Mouse (Mus musculus) kidney, postnatal 14 days (tissue): Measurements from ENCODE around the gene Il31ra.

Source experiments
- DNase-seq: peaks from one replicate; pipeline ENCODE4 v3.0.0; 2022; ENCODE audit warnings: mixed read lengths

The Il31ra gene

GRCm38 (mm10) chr13:112556501-112556900 is 37.7 kb downstream of the Il31ra start:
- peak; percentile 42 for DNase-seq

- DNase-seq = no peak
Measured at GRCm38 (mm10) chr13:112553304-112553703, 40.9 kb downstream of the Il31ra start.

GRCm38 (mm10) chr13:112551641-112552548 is 42.3 kb downstream of the Il31ra start:
- no peak for DNase-seq

- no peak for DNase-seq
Measured at GRCm38 (mm10) chr13:112541223-112541975, 52.8 kb downstream of the Il31ra start.

- DNase-seq = no peak
Measured at GRCm38 (mm10) chr13:112540616-112541015, 53.5 kb downstream of the Il31ra start.

GRCm38 (mm10) chr13:112537065-112537464 is 57.1 kb downstream of the Il31ra start:
- no peak for DNase-seq

- DNase-seq = no peak
Measured at GRCm38 (mm10) chr13:112536611-112537010, 57.5 kb downstream of the Il31ra start.

GRCm38 (mm10) chr13:112533556-112533955 is 60.6 kb downstream of the Il31ra start:
- DNase-seq = no peak

- DNase-seq = no peak
Measured at GRCm38 (mm10) chr13:112532235-112532634, 61.9 kb downstream of the Il31ra start.

- DNase-seq = peak; percentile 85
Measured at GRCm38 (mm10) chr13:112529893-112530292, 64.3 kb downstream of the Il31ra start.

- peak; percentile 59 for DNase-seq
Measured at GRCm38 (mm10) chr13:112527186-112527585, 67.0 kb downstream of the Il31ra start.

- no peak for DNase-seq
Measured at GRCm38 (mm10) chr13:112523346-112523970, 70.7 kb downstream of the Il31ra start.

GRCm38 (mm10) chr13:112522896-112523295 is 71.3 kb downstream of the Il31ra start:
- no peak for DNase-seq

GRCm38 (mm10) chr13:112522261-112522660 is 71.9 kb downstream of the Il31ra start:
- no peak for DNase-seq

- no peak for DNase-seq
Measured at GRCm38 (mm10) chr13:112514546-112514945, 79.6 kb downstream of the Il31ra start.

- DNase-seq = no peak
Measured at GRCm38 (mm10) chr13:112512824-112513223, 81.3 kb downstream of the Il31ra start.

- no peak for DNase-seq
Measured at GRCm38 (mm10) chr13:112511810-112512209, 82.3 kb downstream of the Il31ra start.

GRCm38 (mm10) chr13:112511261-112511660 is 82.9 kb downstream of the Il31ra start:
- peak; percentile 44 for DNase-seq

- no peak for DNase-seq
Measured at GRCm38 (mm10) chr13:112510437-112511212, 83.5 kb downstream of the Il31ra start.

- DNase-seq = peak; percentile 71
Measured at GRCm38 (mm10) chr13:112509465-112509864, 84.7 kb downstream of the Il31ra start.

- no peak for DNase-seq
Measured at GRCm38 (mm10) chr13:112508487-112508886, 85.7 kb downstream of the Il31ra start.

- DNase-seq = no peak
Measured at GRCm38 (mm10) chr13:112507691-112508090, 86.5 kb downstream of the Il31ra start.
